Mouse (Mus musculus) E14TG2a.4 (cell line): Measurements from ENCODE around the gene Cd3d.

Source experiments
- CTCF ChIP-seq: conservative IDR thresholded peaks from 2 replicates; pipeline ENCODE4 v1.5.1; 2014; ENCODE audit warnings: low read length
- NANOG ChIP-seq: IDR thresholded peaks from 2 replicates; pipeline ENCODE4 v1.6.1; 2014; ENCODE audit warnings: borderline replicate concordance, low read length, mixed read lengths
- POU5F1 ChIP-seq: IDR thresholded peaks from 2 replicates; pipeline ENCODE4 v1.6.1; 2014; ENCODE audit warnings: low read length, borderline replicate concordance

DNA sequence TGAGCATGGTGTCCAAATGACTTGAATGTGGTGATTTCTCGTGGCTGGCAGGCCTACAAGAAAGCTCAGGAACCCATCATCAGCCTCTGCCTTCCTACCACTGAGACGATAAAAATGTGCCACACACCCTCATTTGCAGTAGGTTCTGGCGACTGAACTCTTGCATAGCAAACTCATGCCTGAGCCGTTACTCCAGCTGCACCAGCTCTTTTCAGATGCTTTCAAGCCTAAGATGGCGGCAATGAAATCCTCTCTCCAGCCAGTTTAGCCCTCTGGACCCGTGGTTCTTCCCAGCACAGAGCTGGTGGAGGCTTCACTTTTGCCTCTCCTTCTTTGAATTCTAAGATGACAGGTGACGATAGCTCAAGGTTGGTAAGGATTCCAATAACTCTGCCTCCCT, 1.8 kb upstream of the Cd3d start:
- TF ChIP-seq CTCF = no peak
- no peak for TF ChIP-seq NANOG
- no peak for TF ChIP-seq POU5F1
